Mouse (Mus musculus): Measurements from ENCODE around the gene Icam5. TPM values are rescaled to one million over a fixed set of nuclear protein-coding genes. Genes with fewer than 3 reads are reported as not detected.

Icam5 gene
- polyA plus RNA-seq, 1 experiment from 2014 or later: not detected

DNA sequence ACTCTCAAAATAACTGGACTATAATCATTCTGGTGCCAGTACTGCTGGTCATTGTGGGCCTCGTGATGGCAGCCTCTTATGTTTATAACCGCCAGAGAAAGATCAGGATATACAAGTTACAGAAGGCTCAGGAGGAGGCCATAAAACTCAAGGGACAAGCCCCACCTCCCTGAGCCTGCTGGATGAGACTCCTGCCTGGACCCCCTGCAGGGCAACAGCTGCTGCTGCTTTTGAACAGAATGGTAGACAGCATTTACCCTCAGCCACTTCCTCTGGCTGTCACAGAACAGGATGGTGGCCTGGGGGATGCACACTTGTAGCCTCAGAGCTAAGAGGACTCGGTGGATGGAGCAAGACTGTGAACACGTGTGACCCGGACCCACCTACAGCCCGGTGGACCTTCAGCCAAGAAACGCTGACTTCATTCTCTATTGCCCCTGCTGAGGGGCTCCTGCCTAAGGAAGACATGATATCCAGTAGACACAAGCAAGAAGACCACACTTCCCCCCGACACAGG lies 4.0 kb upstream of the Icam5 start:
- H3K9ac ChIP-seq (replicated peaks; ENCODE audit: low read length): no peak overlapping the region

DNA sequence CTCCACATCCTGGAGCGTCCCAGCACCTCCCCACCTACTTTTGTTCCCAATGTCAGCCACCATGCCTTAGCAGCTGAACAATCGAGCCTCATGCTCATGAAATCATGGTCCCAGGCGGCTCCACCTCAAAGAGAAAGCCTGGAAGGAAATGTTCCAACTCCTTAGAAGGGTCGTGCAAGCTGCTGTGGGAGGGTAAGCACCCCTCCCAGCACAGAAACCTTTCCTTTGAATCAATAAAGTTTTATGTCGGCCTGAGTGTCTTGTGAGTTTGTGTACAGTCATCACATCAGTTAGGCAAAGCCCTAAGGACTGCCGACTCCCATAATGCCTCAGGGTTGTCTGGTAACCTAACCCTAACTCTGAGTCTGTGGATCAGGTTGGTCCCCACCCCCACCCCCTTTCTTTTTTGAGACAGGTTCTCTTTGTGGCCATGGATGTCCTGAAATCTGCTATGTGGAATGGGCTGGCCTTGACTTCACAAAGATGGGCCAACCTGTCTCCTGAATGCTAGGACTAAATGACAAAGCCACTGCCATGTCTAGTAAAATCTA lies 3.2 kb upstream of the Icam5 start:
- ATAC-seq (replicated peaks; ENCODE audit: insufficient number of reproducible peaks, low FRiP score, low TSS enrichment, low read depth) (no peak), DNase-seq (ENCODE audit: low spot score) (no peak)
- H3K4me1 ChIP-seq (ENCODE audit: control insufficient read depth, insufficient read depth, low read length): peaks cover 4% of the 10 kb centered on the region
- no peak overlapping the region for H3K9ac ChIP-seq (replicated peaks; ENCODE audit: low read length)
- no peak overlapping the region for H3K27ac ChIP-seq (replicated peaks; ENCODE audit: low read depth, low read length)
- no peaks in the 10 kb centered on the region for H3K36me3 ChIP-seq (replicated peaks; ENCODE audit: control insufficient read depth, insufficient read depth, low read depth, low read length)
- no peak overlapping the region; the same call in 1 of the 2 replicates for H3K4me2 ChIP-seq (ENCODE audit: low read depth, low read length)
- 73% methylated on average over 6 of the region's 6 CpGs for WGBS
- no peaks in the 10 kb centered on the region for H3K9me3 ChIP-seq (replicated peaks; ENCODE audit: control insufficient read depth, low read length)
- H3K27me3 ChIP-seq (ENCODE audit: control insufficient read depth, insufficient read depth, low read length): peaks cover 23% of the 10 kb centered on the region
- no peak overlapping the region for H3K4me3 ChIP-seq (ENCODE audit: low read depth, low read length)

More for the DNA sequence above, 4.0 kb upstream of the Icam5 start:
- Histone ChIP-seq H3K27me3 (ENCODE audit: control insufficient read depth, insufficient read depth, low read length) (peaks cover 16% of the 10 kb centered on the region), H3K36me3 (replicated peaks; ENCODE audit: control insufficient read depth, insufficient read depth, low read depth, low read length) (no peaks in the 10 kb centered on the region), H3K4me2 (ENCODE audit: low read depth, low read length) (no peak overlapping the region), H3K9me3 (replicated peaks; ENCODE audit: control insufficient read depth, low read length) (no peaks in the 10 kb centered on the region), H3K4me3 (ENCODE audit: low read depth, low read length) (no peak overlapping the region), H3K4me1 (ENCODE audit: control insufficient read depth, insufficient read depth, low read length) (peaks cover 4% of the 10 kb centered on the region), H3K27ac (replicated peaks; ENCODE audit: low read depth, low read length) (no peak overlapping the region)
- ATAC-seq (replicated peaks; ENCODE audit: insufficient number of reproducible peaks, low FRiP score, low TSS enrichment, low read depth): no peak
- WGBS: 60% methylated on average over 8 of the region's 8 CpGs
- DNase-seq (ENCODE audit: low spot score): no peak

GRCm38 (mm10) chr9:21029291-21030054 lies 2.4 kb upstream of the Icam5 start, which contains the start of gene Icam4:
Icam4 (plus strand) TSS chr9:21029373.
- DNase-seq (ENCODE audit: low spot score) (peak; percentile 86), ATAC-seq (replicated peaks; ENCODE audit: insufficient number of reproducible peaks, low FRiP score, low TSS enrichment, low read depth) (no peak)
- Histone ChIP-seq H3K27ac (replicated peaks; ENCODE audit: low read depth, low read length) (no peak within 1 kb of the TSS), H3K9me3 (replicated peaks; ENCODE audit: control insufficient read depth, low read length) (no peaks in the 10 kb centered on the region), H3K9ac (replicated peaks; ENCODE audit: low read length) (peak within 1 kb of the TSS; percentile 44), H3K4me1 (ENCODE audit: control insufficient read depth, insufficient read depth, low read length) (peaks cover 4% of the 10 kb centered on the region), H3K36me3 (replicated peaks; ENCODE audit: control insufficient read depth, insufficient read depth, low read depth, low read length) (no peaks in the 10 kb centered on the region), H3K27me3 (ENCODE audit: control insufficient read depth, insufficient read depth, low read length) (peaks cover 30% of the 10 kb centered on the region), H3K4me2 (ENCODE audit: low read depth, low read length) (peak within 1 kb of the TSS; percentile 57), H3K4me3 (ENCODE audit: low read depth, low read length) (peak within 1 kb of the TSS; percentile 23)
- 2% methylated on average over 37 of the region's 37 CpGs for WGBS

GRCm38 (mm10) chr9:21030055-21030600 lies 1.7 kb upstream of the Icam5 start:
- Histone ChIP-seq H3K4me1 (ENCODE audit: control insufficient read depth, insufficient read depth, low read length) (peaks cover 4% of the 10 kb centered on the region), H3K36me3 (replicated peaks; ENCODE audit: control insufficient read depth, insufficient read depth, low read depth, low read length) (no peaks in the 10 kb centered on the region), H3K27me3 (ENCODE audit: control insufficient read depth, insufficient read depth, low read length) (peaks cover 36% of the 10 kb centered on the region), H3K4me2 (ENCODE audit: low read depth, low read length) (peak overlapping the region; percentile 57; the same call in 1 of the 2 replicates), H3K27ac (replicated peaks; ENCODE audit: low read depth, low read length) (no peak overlapping the region), H3K9me3 (replicated peaks; ENCODE audit: control insufficient read depth, low read length) (no peaks in the 10 kb centered on the region), H3K4me3 (ENCODE audit: low read depth, low read length) (no peak overlapping the region; the same call in 1 of the 2 replicates), H3K9ac (replicated peaks; ENCODE audit: low read length) (no peak overlapping the region; the same call in 1 of the 2 replicates)
- DNase-seq (ENCODE audit: low spot score) (no peak), ATAC-seq (replicated peaks; ENCODE audit: insufficient number of reproducible peaks, low FRiP score, low TSS enrichment, low read depth) (no peak)
- 24% methylated on average over 22 of the region's 22 CpGs for WGBS

DNA sequence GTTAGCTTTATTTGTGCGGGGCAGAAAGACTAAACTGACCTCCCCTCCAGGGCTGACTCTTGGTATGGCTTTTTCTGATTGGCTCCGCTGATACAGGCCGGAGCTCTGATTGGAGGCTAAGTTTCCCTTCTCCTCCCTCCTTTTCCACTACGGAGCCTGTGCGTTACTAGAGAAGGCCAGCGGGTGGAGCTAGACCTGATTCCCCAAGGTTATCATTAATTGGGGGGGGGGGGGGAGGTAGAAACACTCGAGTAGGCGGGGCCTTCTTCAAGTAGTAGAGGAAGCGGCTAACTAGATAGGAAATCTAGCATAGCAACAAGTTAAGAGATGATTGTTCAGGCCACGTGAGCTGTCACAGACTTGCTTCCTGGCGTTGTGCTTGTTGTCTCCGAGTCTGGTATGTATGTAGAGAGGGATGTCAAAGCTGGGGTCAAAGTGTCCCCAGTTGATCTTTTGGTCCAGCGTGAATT lies 1.1 kb upstream of the Icam5 start:
- WGBS: 1% methylated on average over 13 of the region's 13 CpGs
- peak; percentile 91 for DNase-seq (ENCODE audit: low spot score)
- Histone ChIP-seq H3K27ac (replicated peaks; ENCODE audit: low read depth, low read length) (no peak overlapping the region), H3K4me2 (ENCODE audit: low read depth, low read length) (peak overlapping the region; percentile 83), H3K27me3 (ENCODE audit: control insufficient read depth, insufficient read depth, low read length) (peaks cover 43% of the 10 kb centered on the region), H3K36me3 (replicated peaks; ENCODE audit: control insufficient read depth, insufficient read depth, low read depth, low read length) (no peaks in the 10 kb centered on the region), H3K9me3 (replicated peaks; ENCODE audit: control insufficient read depth, low read length) (no peaks in the 10 kb centered on the region), H3K9ac (replicated peaks; ENCODE audit: low read length) (no peak overlapping the region), H3K4me3 (ENCODE audit: low read depth, low read length) (peak overlapping the region; percentile 31), H3K4me1 (ENCODE audit: control insufficient read depth, insufficient read depth, low read length) (peaks cover 4% of the 10 kb centered on the region)
- ATAC-seq (replicated peaks; ENCODE audit: insufficient number of reproducible peaks, low FRiP score, low TSS enrichment, low read depth): 0 out of 2 replicates have a peak, but pooled peaks have one; percentile 54

GRCm38 (mm10) chr9:21031251-21031895 lies 500 bp upstream of the Icam5 start:
- H3K27me3 ChIP-seq (ENCODE audit: control insufficient read depth, insufficient read depth, low read length): peaks cover 49% of the 10 kb centered on the region
- DNase-seq (ENCODE audit: low spot score) (peak; percentile 66), ATAC-seq (replicated peaks; ENCODE audit: insufficient number of reproducible peaks, low FRiP score, low TSS enrichment, low read depth) (peak; percentile 40; the same call in 1 of the 2 replicates)
- under 1% methylated on average over 36 of the region's 36 CpGs for WGBS
- peak overlapping the region; percentile 83 for H3K4me2 ChIP-seq (ENCODE audit: low read depth, low read length)
- H3K4me1 ChIP-seq (ENCODE audit: control insufficient read depth, insufficient read depth, low read length): peaks cover 4% of the 10 kb centered on the region
- no peaks in the 10 kb centered on the region for H3K36me3 ChIP-seq (replicated peaks; ENCODE audit: control insufficient read depth, insufficient read depth, low read depth, low read length)
- H3K9ac ChIP-seq (replicated peaks; ENCODE audit: low read length): no peak overlapping the region
- H3K9me3 ChIP-seq (replicated peaks; ENCODE audit: control insufficient read depth, low read length): no peaks in the 10 kb centered on the region
- H3K4me3 ChIP-seq (ENCODE audit: low read depth, low read length): peak overlapping the region; percentile 31
- no peak overlapping the region for H3K27ac ChIP-seq (replicated peaks; ENCODE audit: low read depth, low read length)

DNA sequence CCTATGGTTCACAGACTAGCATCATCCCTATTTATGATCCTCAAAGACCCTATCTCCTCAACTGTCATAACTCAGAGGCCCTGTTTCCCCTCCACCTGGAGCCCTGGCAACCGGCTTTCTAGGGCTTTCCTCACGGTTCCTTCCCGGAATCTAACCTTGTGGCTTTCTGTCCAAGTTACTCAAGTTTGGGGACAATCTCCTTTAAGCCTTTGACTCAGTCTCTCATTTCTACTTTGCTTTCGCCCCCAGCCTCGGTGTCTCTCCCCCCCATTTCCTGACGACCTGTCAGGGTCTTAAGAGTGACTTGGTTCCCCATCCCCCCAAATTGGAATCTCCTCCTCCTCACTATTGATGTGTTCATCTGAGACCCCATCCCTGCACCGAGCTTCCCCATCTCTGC lies 618 bp downstream of the Icam5 start:
- H3K27me3 ChIP-seq (ENCODE audit: control insufficient read depth, insufficient read depth, low read length): peaks cover 60% of the 10 kb centered on the region
- no peaks in the 10 kb centered on the region for H3K36me3 ChIP-seq (replicated peaks; ENCODE audit: control insufficient read depth, insufficient read depth, low read depth, low read length)
- H3K9ac ChIP-seq (replicated peaks; ENCODE audit: low read length): no peak overlapping the region
- H3K27ac ChIP-seq (replicated peaks; ENCODE audit: low read depth, low read length): no peak overlapping the region
- peak overlapping the region; percentile 31 for H3K4me3 ChIP-seq (ENCODE audit: low read depth, low read length)
- DNase-seq (ENCODE audit: low spot score) (no peak), ATAC-seq (replicated peaks; ENCODE audit: insufficient number of reproducible peaks, low FRiP score, low TSS enrichment, low read depth) (no peak)
- WGBS: 2% methylated on average over 7 of the region's 7 CpGs
- H3K9me3 ChIP-seq (replicated peaks; ENCODE audit: control insufficient read depth, low read length): no peaks in the 10 kb centered on the region
- peaks cover 6% of the 10 kb centered on the region for H3K4me1 ChIP-seq (ENCODE audit: control insufficient read depth, insufficient read depth, low read length)
- H3K4me2 ChIP-seq (ENCODE audit: low read depth, low read length): peak overlapping the region; percentile 83
